Mouse (Mus musculus): Measurements from ENCODE around the gene Shank3. TPM values are rescaled to one million over a fixed set of nuclear protein-coding genes. Genes with fewer than 3 reads are reported as not detected.
A peak's percentile ranks its signal among the peaks of the same experiment; 100 is the strongest.

Gene Shank3
- total RNA-seq, 1 experiment from 2014 or later = 14.9 TPM

- peak; percentile 46 for ATAC-seq (replicated peaks; ENCODE audit: low read depth, poor library complexity, severe bottlenecking)
These were observed 108.1 kb downstream of the Shank3 start for GRCm38 (mm10) chr15:89607480-89607879.

- ATAC-seq (replicated peaks; ENCODE audit: low read depth, poor library complexity, severe bottlenecking) = peak; percentile 78
These were observed 108.5 kb downstream of the Shank3 start for GRCm38 (mm10) chr15:89607888-89608287.

Other genes with a start within 250 kb of the Shank3 start
- 43.3 and 53.7 TPM in 2 replicates for gene Sbf1, start 184.3 kb upstream of the Shank3 start, total RNA-seq (2017)
- gene Adm2, start 176.9 kb upstream of the Shank3 start, total RNA-seq (2017) = not detected in 2 replicates
- gene Miox, start 165.2 kb upstream of the Shank3 start, total RNA-seq (2017) = not detected in 2 replicates
- 13.9 and 14.4 TPM in 2 replicates for gene Lmf2, start 144.0 kb upstream of the Shank3 start, total RNA-seq (2017)
- 81.4 and 106 TPM in 2 replicates for gene Ncaph2, start 143.9 kb upstream of the Shank3 start, total RNA-seq (2017)
- 21.8 and 23.0 TPM in 2 replicates for gene Sco2, start 125.8 kb upstream of the Shank3 start, total RNA-seq (2017)
- gene Tymp, start 122.6 kb upstream of the Shank3 start, total RNA-seq (2017) = 0.68 and 0.78 TPM in 2 replicates
- 2.9 and 3.0 TPM in 2 replicates for gene Odf3b, start 120.3 kb upstream of the Shank3 start, total RNA-seq (2017)
- not detected in 2 replicates for gene Klhdc7b, start 114.7 kb upstream of the Shank3 start, total RNA-seq (2017)
- gene Syce3, start 89.1 kb upstream of the Shank3 start, total RNA-seq (2017) = not detected in 2 replicates
- gene Cpt1b, start 73.8 kb upstream of the Shank3 start, total RNA-seq (2017) = 2.6 TPM in 1 of 2 replicates, not detected in the other
- 3.9 and 7.0 TPM in 2 replicates for gene C730034F03Rik, start 70.0 kb upstream of the Shank3 start, total RNA-seq (2017)
- 0.29 and 0.46 TPM in 2 replicates for gene Gm44502, start 69.9 kb upstream of the Shank3 start, total RNA-seq (2017)
- gene Chkb, start 69.7 kb upstream of the Shank3 start, total RNA-seq (2017) = 11.7 and 15.9 TPM in 2 replicates
- not detected in 2 replicates for gene Mapk8ip2, start 45.7 kb upstream of the Shank3 start, total RNA-seq (2017)
- 9.4 and 12.9 TPM in 2 replicates for gene Arsa, start 22.2 kb upstream of the Shank3 start, total RNA-seq (2017)
- not detected in 2 replicates for gene Acr, start 68.7 kb downstream of the Shank3 start, total RNA-seq (2017)
- gene Rabl2, start 92.3 kb downstream of the Shank3 start, total RNA-seq (2017) = 11.1 and 12.6 TPM in 2 replicates